In genomic region chr11:72174721-72175120, GRCm38 (mm10) we compare ENCODE assay signal across 28 mouse cellular contexts. TPM values are rescaled to one million over a fixed set of nuclear protein-coding genes. Genes with fewer than 3 reads are reported as not detected.
"Had no signal": no experiment of that assay in that cellular context is flagged by ENCODE, and none has a peak within 500 bp of the region (broad histone marks: within the 10 kb centered on the region; RNA-seq: fewer than 3 reads in every experiment).

No protein-coding gene starts in this region.

- H3K27me3 ChIP-seq: embryonic facial prominence, embryonic 12.5 days; embryonic facial prominence, embryonic 13.5 days; embryonic facial prominence, embryonic 15.5 days; forebrain, embryonic 13.5 days; forebrain, embryonic 15.5 days had no signal

- H3K4me1 ChIP-seq: embryonic facial prominence, embryonic 10.5 days; embryonic facial prominence, embryonic 12.5 days; embryonic facial prominence, embryonic 13.5 days; embryonic facial prominence, embryonic 15.5 days had no signal

- H3K9me3 ChIP-seq: embryonic facial prominence, embryonic 10.5 days; embryonic facial prominence, embryonic 12.5 days; embryonic facial prominence, embryonic 13.5 days; embryonic facial prominence, embryonic 15.5 days; forebrain, embryonic 10.5 days; forebrain, embryonic 12.5 days; forebrain, embryonic 13.5 days; forebrain, embryonic 15.5 days had no signal

- H3K27ac ChIP-seq: embryonic facial prominence, embryonic 10.5 days; embryonic facial prominence, embryonic 12.5 days; embryonic facial prominence, embryonic 13.5 days; embryonic facial prominence, embryonic 15.5 days; forebrain, embryonic 10.5 days; forebrain, embryonic 12.5 days; forebrain, embryonic 13.5 days; forebrain, embryonic 15.5 days; gastrocnemius, adult 2 months; heart, adult 2 months had no signal

- DNase-seq: cerebellum, adult 2 months; cerebellum, adult 8-10 months; cerebellum, adult 9-10 months; cerebellum, adult 9-11 months; cerebellum, postnatal 10 days; cerebellum, postnatal 14 days; cerebellum, postnatal 25 days; cerebellum, postnatal 36 days; embryo, embryonic 11 days; forebrain, postnatal 0 days; gastrocnemius, adult 2 months; gastrocnemius, postnatal 10 days; gastrocnemius, postnatal 14 days; gastrocnemius, postnatal 25 days; gastrocnemius, postnatal 36 days; heart, adult 18-20 months; heart, adult 2 months had no signal

- H3K4me3 ChIP-seq: embryonic facial prominence, embryonic 10.5 days; embryonic facial prominence, embryonic 12.5 days; embryonic facial prominence, embryonic 13.5 days; embryonic facial prominence, embryonic 15.5 days; erythroblast, embryonic 14.5 days; forebrain, embryonic 10.5 days; forebrain, embryonic 12.5 days; forebrain, embryonic 13.5 days; forebrain, embryonic 15.5 days; gastrocnemius, adult 2 months; heart, adult 2 months had no signal

RNA-seq across cellular contexts. Expression of gene Pitpnm3, which starts 39.1 kb away (rescaled TPM):
- total RNA-seq: common myeloid progenitor, adult 5-6 weeks; granulocyte monocyte progenitor cell, adult 5-6 weeks had no signal
- polyA plus RNA-seq: erythroblast, embryonic 14.5 days had no signal
